Mouse (Mus musculus): ENCODE results near the gene Olfr539. TPM values are rescaled to one million over a fixed set of nuclear protein-coding genes. Genes with fewer than 3 reads are reported as not detected.

Olfr539 gene
- polyA plus RNA-seq, 1 experiment from 2014 or later = not detected

DNA sequence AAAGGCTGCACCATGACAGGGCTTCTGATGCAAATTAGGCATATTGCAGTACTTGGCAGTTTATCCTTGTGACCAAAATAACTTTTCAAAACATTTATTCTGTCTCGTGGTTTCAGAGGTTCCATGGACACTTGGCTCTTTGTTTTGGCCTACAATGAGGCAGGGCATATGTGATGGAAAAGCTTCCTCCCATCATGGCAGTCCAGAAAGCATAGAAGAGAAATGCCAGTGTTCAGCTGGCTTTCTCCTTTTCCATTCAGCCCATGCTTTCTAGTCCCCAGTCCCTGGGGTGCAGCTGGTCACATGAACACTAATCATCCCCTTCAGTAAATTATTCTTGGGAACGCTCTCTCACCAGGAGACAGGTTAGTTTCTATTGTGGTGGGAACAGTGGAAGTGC is 46.6 kb downstream of the Olfr539 start:
- no peak overlapping the region for H3K4me2 ChIP-seq (replicated peaks; ENCODE audit: low read depth, low read length)
- H3K9ac ChIP-seq (replicated peaks; ENCODE audit: low read depth, low read length) = no peak overlapping the region
- no peak for ATAC-seq (ENCODE audit: insufficient number of reproducible peaks, insufficient read depth, low FRiP score, low read depth)
- H3K36me3 ChIP-seq (ENCODE audit: control insufficient read depth, insufficient read depth, low read length) = no peaks in the 10 kb centered on the region
- H3K4me1 ChIP-seq (ENCODE audit: control insufficient read depth, insufficient read depth, low read length) = no peaks in the 10 kb centered on the region
- WGBS = 70% methylated on average over 2 of the region's 2 CpGs
- H3K9me3 ChIP-seq (ENCODE audit: control insufficient read depth, low read depth, low read length) = no peaks in the 10 kb centered on the region
- no peak overlapping the region for H3K27ac ChIP-seq (ENCODE audit: low read length)
- H3K27me3 ChIP-seq (ENCODE audit: control insufficient read depth, insufficient read depth, low read length) = no peaks in the 10 kb centered on the region
- H3K4me3 ChIP-seq (ENCODE audit: low read depth, low read length) = no peak overlapping the region

DNA sequence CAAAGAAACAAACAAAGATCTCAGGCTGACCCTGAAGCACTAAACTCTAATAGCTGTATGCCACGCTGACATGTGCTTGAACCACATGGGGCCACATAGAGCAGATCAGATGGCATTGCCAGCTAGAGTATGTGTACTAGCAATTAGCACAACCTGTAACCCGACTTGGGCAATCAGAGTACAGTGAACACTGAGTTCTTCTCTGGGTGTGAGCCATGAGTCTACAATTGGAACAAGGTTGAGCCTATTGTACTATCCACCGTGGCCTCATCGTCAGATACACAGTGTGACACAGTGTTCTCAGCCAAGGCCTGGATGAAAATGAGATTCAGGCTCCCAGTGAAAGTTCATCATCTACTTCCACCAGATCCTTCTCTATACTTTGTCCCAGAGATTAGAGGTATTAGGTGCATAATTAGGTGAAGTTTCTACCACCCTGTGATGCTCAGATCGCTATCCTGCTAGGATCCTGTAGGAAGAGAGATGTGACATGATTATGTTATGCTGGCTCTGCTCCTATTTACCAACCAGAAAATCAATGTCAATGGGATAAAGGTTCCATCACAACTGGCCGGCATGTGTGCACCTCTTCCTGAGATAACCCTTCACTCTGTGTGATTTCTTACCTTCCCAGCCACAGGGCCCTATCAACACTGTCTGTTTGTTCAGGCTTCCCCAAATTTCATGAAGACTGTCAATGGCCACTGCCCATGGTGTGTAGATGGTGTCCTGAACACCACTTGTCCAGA is 48.0 kb downstream of the Olfr539 start:
- Histone ChIP-seq H3K4me2 (replicated peaks; ENCODE audit: low read depth, low read length) (no peak overlapping the region), H3K9me3 (ENCODE audit: control insufficient read depth, low read depth, low read length) (no peaks in the 10 kb centered on the region), H3K27ac (ENCODE audit: low read length) (no peak overlapping the region), H3K9ac (replicated peaks; ENCODE audit: low read depth, low read length) (no peak overlapping the region), H3K4me3 (ENCODE audit: low read depth, low read length) (no peak overlapping the region), H3K4me1 (ENCODE audit: control insufficient read depth, insufficient read depth, low read length) (no peaks in the 10 kb centered on the region), H3K36me3 (ENCODE audit: control insufficient read depth, insufficient read depth, low read length) (no peaks in the 10 kb centered on the region), H3K27me3 (ENCODE audit: control insufficient read depth, insufficient read depth, low read length) (no peaks in the 10 kb centered on the region)
- 81% methylated on average over 6 of the region's 6 CpGs for WGBS
- no peak for ATAC-seq (ENCODE audit: insufficient number of reproducible peaks, insufficient read depth, low FRiP score, low read depth)

DNA sequence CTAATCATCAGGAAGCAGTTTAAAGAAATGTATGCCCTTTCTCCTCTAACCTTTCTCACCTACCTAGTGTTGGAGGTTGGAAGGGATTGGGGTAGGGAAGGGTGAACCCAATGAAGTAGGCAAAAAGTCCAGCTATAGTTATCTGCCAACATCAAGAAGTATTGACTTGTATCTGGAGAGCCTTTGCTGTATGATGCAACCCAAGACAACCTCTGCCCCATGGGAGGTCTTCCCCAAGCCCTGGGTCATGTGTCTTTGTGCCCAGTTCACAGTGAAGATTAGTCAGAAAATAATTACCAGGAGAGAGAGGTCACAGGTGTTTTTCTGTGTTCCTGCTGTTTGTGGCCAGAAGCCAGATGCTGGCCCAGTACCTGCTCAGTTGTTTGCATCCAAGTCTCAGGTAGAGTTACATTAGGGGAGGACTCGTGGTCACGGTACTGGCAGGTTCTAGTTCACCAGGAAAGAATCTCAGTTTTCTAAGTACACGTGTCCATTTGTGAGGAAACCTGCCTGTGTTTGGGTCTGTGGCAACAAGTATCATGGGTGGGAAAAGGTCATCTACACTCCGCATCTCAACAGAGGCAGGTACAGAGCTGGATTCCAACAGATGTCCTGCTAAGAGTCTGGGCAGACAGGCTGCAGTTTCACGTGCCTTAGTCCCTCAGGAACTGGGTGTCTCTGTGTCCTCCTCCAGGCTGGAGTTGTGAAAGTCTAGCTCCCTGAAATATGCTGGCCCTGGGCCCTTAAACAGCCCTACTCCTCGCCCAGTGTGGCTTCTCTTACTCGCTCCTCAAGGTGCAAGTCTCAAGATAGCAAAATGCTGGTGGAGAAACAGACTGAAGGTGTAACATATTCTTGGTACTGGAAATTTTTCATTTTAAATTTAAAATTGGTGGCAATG is 57.7 kb downstream of the Olfr539 start:
- Histone ChIP-seq H3K4me2 (replicated peaks; ENCODE audit: low read depth, low read length) (no peak overlapping the region), H3K9ac (replicated peaks; ENCODE audit: low read depth, low read length) (no peak overlapping the region), H3K27ac (ENCODE audit: low read length) (no peak overlapping the region), H3K9me3 (ENCODE audit: control insufficient read depth, low read depth, low read length) (no peaks in the 10 kb centered on the region), H3K4me1 (ENCODE audit: control insufficient read depth, insufficient read depth, low read length) (no peaks in the 10 kb centered on the region), H3K27me3 (ENCODE audit: control insufficient read depth, insufficient read depth, low read length) (no peaks in the 10 kb centered on the region), H3K4me3 (ENCODE audit: low read depth, low read length) (no peak overlapping the region), H3K36me3 (ENCODE audit: control insufficient read depth, insufficient read depth, low read length) (no peaks in the 10 kb centered on the region)
- WGBS = 79% methylated on average over 7 of the region's 7 CpGs
- ATAC-seq (ENCODE audit: insufficient number of reproducible peaks, insufficient read depth, low FRiP score, low read depth) = no peak

DNA sequence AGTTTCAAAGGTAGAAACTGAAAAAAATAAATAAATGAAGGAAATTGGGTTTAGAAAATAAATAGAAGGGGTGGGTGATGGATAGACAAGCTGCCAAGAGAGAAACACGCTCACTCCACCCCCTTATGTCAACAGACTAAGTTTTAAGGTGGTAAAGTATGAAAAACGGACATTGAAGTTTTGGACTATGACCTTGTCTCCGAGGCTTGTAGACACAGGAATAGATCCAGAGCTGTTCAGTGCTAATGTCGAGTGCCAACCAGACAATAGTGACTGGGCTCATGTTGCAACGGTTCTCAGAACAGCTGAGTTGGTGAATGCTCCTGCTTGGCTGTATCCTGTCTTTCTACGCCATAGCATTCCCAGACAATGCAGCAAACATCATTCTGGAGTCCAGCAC is 61.4 kb downstream of the Olfr539 start:
- H3K4me3 ChIP-seq (ENCODE audit: low read depth, low read length) = no peak overlapping the region
- ATAC-seq (ENCODE audit: insufficient number of reproducible peaks, insufficient read depth, low FRiP score, low read depth) = no peak
- H3K36me3 ChIP-seq (ENCODE audit: control insufficient read depth, insufficient read depth, low read length) = no peaks in the 10 kb centered on the region
- H3K4me2 ChIP-seq (replicated peaks; ENCODE audit: low read depth, low read length) = no peak overlapping the region
- H3K4me1 ChIP-seq (ENCODE audit: control insufficient read depth, insufficient read depth, low read length) = no peaks in the 10 kb centered on the region
- no peak overlapping the region for H3K27ac ChIP-seq (ENCODE audit: low read length)
- 52% methylated on average over 6 of the region's 6 CpGs for WGBS
- H3K9ac ChIP-seq (replicated peaks; ENCODE audit: low read depth, low read length) = no peak overlapping the region
- H3K27me3 ChIP-seq (ENCODE audit: control insufficient read depth, insufficient read depth, low read length) = no peaks in the 10 kb centered on the region
- H3K9me3 ChIP-seq (ENCODE audit: control insufficient read depth, low read depth, low read length) = no peaks in the 10 kb centered on the region

DNA sequence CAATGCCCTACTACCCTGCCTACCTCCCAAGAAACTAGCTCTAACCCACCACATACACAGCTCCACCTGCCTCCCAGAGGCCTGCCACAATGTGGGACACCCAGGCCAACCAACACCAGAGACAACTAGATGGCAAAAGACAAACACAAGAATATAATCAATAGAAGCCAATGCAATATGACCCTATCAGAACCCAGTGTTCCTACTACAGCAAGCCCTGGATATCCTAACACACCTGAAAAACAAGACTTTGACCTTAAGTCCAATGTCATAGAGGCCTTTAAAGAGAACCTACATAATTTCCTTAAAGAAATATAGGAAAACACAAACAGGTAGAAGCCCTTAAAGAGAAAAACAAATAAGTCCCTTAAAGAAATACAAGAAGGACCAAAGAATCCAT is 65.8 kb downstream of the Olfr539 start:
- no peak overlapping the region for H3K4me3 ChIP-seq (ENCODE audit: low read depth, low read length)
- ATAC-seq (ENCODE audit: insufficient number of reproducible peaks, insufficient read depth, low FRiP score, low read depth) = no peak
- no peak overlapping the region for H3K9ac ChIP-seq (replicated peaks; ENCODE audit: low read depth, low read length)
- H3K36me3 ChIP-seq (ENCODE audit: control insufficient read depth, insufficient read depth, low read length) = no peaks in the 10 kb centered on the region
- H3K4me1 ChIP-seq (ENCODE audit: control insufficient read depth, insufficient read depth, low read length) = no peaks in the 10 kb centered on the region
- H3K9me3 ChIP-seq (ENCODE audit: control insufficient read depth, low read depth, low read length) = no peaks in the 10 kb centered on the region
- no peaks in the 10 kb centered on the region for H3K27me3 ChIP-seq (ENCODE audit: control insufficient read depth, insufficient read depth, low read length)
- no peak overlapping the region for H3K4me2 ChIP-seq (replicated peaks; ENCODE audit: low read depth, low read length)
- H3K27ac ChIP-seq (ENCODE audit: low read length) = no peak overlapping the region

Other genes starting within 250 kb of the Olfr539 start
- gene Olfr532, start 238.3 kb upstream of the Olfr539 start, polyA plus RNA-seq (2014; fragmentation: Nextera tagmentation; extraction: Ambion mirVana) = not detected in 2 replicates
- gene Olfr533, start 196.6 kb upstream of the Olfr539 start, polyA plus RNA-seq (2014; fragmentation: Nextera tagmentation; extraction: Ambion mirVana) = not detected in 2 replicates
- not detected in 2 replicates for gene Olfr535, start 175.7 kb upstream of the Olfr539 start, polyA plus RNA-seq (2014; fragmentation: Nextera tagmentation; extraction: Ambion mirVana)
- gene Olfr536, start 152.5 kb upstream of the Olfr539 start, polyA plus RNA-seq (2014; fragmentation: Nextera tagmentation; extraction: Ambion mirVana) = not detected in 2 replicates
- gene Olfr538, start 92.0 kb upstream of the Olfr539 start, polyA plus RNA-seq (2014; fragmentation: Nextera tagmentation; extraction: Ambion mirVana) = not detected in 2 replicates
- gene Olfr46, start 58.7 kb upstream of the Olfr539 start, polyA plus RNA-seq (2014; fragmentation: Nextera tagmentation; extraction: Ambion mirVana) = not detected in 2 replicates
- gene Olfr61, start 31.0 kb upstream of the Olfr539 start, polyA plus RNA-seq (2014; fragmentation: Nextera tagmentation; extraction: Ambion mirVana) = not detected in 2 replicates
- not detected in 2 replicates for gene Olfr53, start 13.5 kb upstream of the Olfr539 start, polyA plus RNA-seq (2014; fragmentation: Nextera tagmentation; extraction: Ambion mirVana)
- gene Olfr45, start 22.0 kb downstream of the Olfr539 start, polyA plus RNA-seq (2014; fragmentation: Nextera tagmentation; extraction: Ambion mirVana) = not detected in 2 replicates
- gene Olfr541, start 37.3 kb downstream of the Olfr539 start, polyA plus RNA-seq (2014; fragmentation: Nextera tagmentation; extraction: Ambion mirVana) = not detected in 2 replicates
- not detected in 2 replicates for gene Cyp2e1, start 103.8 kb downstream of the Olfr539 start, polyA plus RNA-seq (2014; fragmentation: Nextera tagmentation; extraction: Ambion mirVana)
- gene Syce1, start 127.9 kb downstream of the Olfr539 start, polyA plus RNA-seq (2014; fragmentation: Nextera tagmentation; extraction: Ambion mirVana) = 0.27 and 0.74 TPM in 2 replicates
- 2.7 and 3.0 TPM in 2 replicates for gene Zfp941, start 162.2 kb downstream of the Olfr539 start, polyA plus RNA-seq (2014; fragmentation: Nextera tagmentation; extraction: Ambion mirVana)
- 14.2 and 18.7 TPM in 2 replicates for gene Urah, start 175.1 kb downstream of the Olfr539 start, polyA plus RNA-seq (2014; fragmentation: Nextera tagmentation; extraction: Ambion mirVana)
- gene Scgb1c1, start 185.6 kb downstream of the Olfr539 start, polyA plus RNA-seq (2014; fragmentation: Nextera tagmentation; extraction: Ambion mirVana) = not detected in 2 replicates
- gene Odf3, start 187.9 kb downstream of the Olfr539 start, polyA plus RNA-seq (2014; fragmentation: Nextera tagmentation; extraction: Ambion mirVana) = not detected in 2 replicates
- not detected in 2 replicates for gene Gm45785, start 196.4 kb downstream of the Olfr539 start, polyA plus RNA-seq (2014; fragmentation: Nextera tagmentation; extraction: Ambion mirVana)
- 65.7 and 72.8 TPM in 2 replicates for gene Ric8a, start 197.0 kb downstream of the Olfr539 start, polyA plus RNA-seq (2014; fragmentation: Nextera tagmentation; extraction: Ambion mirVana)
- gene Bet1l, start 197.6 kb downstream of the Olfr539 start, polyA plus RNA-seq (2014; fragmentation: Nextera tagmentation; extraction: Ambion mirVana) = 48.7 and 55.3 TPM in 2 replicates
- 136 and 146 TPM in 2 replicates for gene Psmd13, start 222.0 kb downstream of the Olfr539 start, polyA plus RNA-seq (2014; fragmentation: Nextera tagmentation; extraction: Ambion mirVana)
- 21.8 and 23.5 TPM in 2 replicates for gene Sirt3, start 222.4 kb downstream of the Olfr539 start, polyA plus RNA-seq (2014; fragmentation: Nextera tagmentation; extraction: Ambion mirVana)
- 0.87 TPM in 1 of 2 replicates, not detected in the other for gene Cox8b, start 240.5 kb downstream of the Olfr539 start, polyA plus RNA-seq (2014; fragmentation: Nextera tagmentation; extraction: Ambion mirVana)

Measured in stomach, embryonic 14.5 days (tissue).